Mouse (Mus musculus): ENCODE results near the gene Krt82.

The Krt82 gene

DNA sequence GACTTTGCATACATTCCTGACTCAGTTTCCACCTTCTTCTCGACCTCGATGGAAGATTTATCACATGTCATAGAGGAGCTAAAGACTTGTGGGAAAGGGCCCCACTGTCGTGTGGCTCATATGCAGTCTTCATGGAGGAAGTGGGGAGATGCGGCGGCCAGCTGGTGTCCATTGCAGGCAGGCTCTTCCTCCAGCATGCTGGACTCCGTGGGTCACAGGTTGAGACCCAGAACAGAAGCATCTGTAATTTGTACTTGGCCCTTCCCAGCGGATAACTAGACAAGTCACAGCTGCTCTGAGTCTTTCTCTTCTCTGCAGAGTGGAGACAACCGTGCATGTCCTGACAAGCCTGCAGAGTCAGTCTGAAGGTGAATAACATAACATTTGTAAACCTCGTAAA, 42.2 kb downstream of the Krt82 start:
- DNase-seq = peak; percentile 28

DNA sequence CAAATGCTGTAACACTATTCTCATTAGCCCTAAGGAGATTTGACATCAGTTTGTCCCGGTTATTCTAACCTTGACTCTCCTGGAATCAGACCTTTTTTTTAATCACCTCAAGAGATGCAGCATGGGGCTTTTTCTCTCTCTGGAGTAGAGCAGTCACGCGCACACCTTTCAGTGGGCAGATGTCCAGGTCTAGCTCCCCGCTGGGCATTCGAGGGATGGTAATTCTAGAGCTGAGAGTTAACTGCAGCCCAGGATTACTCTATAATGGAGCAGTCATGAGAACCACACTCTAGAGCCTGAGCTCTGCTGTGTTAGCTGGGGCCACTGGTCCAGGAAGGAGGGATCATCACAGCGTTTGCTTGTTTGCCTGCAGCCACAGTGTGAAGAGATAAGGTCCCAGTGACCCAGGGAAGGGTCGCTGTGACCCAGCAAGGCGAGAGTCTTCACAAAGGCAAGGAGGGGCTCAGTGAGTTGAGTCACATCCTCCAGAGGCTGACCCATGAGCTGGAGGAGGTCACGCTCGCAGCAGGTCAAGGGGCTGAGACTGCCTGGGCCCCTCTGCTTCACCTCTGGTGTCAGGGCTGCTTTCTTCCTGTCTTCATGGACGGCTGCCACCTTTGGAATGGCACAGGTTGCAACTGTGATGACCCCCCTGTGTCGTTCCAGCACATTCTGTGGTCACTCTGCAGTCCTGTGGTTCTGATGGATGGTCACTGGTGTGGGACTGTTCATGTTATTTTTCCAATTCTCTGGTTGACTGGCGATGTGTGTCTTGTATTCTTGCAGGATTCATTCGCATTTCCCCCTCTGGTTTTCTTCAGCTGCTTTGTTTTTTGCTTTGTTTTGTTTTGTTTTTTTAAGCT, 43.3 kb downstream of the Krt82 start:
- DNase-seq = no peak

DNA sequence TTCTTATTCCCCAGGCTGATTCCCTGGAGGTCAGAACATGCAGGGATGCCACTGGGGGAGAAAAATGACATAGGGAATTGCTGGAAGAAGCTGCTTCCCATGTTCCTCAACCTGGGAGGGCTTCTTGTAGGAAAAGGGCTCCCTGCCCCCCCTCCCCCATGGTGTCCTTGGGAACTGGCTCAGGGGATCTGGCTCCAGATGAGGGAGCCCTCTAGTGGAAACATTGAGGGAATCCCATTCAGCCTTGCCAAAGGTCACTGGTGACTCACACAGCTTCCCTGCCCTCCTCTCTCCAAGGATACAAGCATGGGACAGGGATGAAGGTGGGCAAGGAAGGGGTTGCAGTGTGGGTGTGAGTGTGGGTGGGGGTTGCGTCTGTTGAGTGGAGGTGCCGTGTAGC, 53.3 kb downstream of the Krt82 start:
- DNase-seq = peak; percentile 45

DNA sequence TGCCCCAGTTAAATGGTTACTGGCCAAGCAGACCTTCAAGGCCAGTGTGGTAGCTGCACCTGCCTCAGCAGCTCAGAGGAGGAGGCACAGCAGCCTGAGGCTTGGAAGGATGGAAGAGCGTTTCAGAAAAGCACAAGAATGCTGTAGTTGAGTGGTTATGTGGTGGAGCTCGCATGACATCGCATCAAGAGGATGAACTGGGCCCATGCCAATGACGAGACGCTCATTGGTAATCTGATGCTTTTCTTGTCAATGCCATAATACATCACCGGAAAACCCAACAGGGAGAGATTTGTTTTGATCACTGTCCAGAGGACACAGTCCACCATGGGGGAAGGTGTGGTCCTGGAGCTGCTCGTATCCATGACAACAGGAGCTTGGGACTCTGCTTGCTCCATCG, 55.2 kb downstream of the Krt82 start:
- DNase-seq = no peak

DNA sequence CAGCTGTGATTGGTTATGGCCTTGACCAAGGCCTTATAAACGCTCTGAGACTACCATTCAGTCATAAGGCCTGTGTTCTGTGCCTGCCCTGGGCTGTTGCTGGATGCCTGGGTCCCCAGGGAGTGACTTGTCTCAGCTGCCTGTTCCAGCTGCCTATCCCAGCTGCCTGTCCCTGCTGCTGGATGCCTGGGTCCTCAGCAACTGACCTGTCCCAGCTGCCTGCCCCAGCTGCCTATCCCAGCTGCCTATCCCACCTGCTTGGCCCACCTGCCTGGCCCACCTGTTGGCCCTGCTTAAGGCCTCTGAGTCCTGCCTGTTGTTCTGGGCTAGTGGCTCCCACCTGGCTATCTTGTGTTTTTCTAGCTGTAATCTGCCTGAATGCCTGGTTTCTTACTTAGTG, 56.3 kb downstream of the Krt82 start:
- DNase-seq = no peak

DNA sequence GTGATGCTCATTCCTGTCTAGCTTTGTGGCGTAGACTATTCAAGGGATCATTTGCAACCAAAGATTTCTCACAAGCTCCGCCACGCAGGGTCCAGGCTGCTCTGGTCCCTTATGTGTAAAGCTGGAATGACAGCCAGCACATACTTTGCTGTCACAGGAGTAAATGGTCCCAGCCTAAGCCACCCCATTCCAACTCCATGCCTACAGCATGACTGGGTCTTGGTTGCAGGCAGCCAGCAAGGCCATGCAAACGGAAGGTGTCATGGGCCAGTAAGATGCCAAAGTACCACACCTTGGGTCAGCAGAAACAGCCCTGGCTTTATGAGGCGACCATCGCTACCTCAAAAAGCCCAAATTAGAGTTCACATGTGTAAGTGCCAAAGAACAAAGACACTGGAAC, 56.8 kb downstream of the Krt82 start:
- DNase-seq = no peak

DNA sequence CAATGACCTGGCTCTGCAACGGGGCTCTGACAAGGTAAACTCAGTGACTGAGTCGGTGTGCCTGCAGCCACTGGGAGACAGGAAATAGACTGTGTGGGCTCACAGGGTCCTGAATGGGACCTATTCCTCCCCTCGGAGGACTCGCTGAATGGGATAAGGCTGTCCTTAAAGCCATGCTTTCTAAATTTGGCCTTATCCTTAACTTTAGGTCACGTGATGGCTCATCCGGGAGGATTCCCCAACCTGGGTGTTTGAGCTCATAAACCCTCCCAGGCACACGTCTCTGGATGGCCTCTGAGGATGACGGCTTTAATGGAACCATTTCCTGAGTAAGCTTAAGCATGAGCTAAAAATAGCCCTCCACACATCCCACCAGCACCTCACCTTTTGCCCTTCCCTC, 57.7 kb downstream of the Krt82 start:
- DNase-seq = no peak

DNA sequence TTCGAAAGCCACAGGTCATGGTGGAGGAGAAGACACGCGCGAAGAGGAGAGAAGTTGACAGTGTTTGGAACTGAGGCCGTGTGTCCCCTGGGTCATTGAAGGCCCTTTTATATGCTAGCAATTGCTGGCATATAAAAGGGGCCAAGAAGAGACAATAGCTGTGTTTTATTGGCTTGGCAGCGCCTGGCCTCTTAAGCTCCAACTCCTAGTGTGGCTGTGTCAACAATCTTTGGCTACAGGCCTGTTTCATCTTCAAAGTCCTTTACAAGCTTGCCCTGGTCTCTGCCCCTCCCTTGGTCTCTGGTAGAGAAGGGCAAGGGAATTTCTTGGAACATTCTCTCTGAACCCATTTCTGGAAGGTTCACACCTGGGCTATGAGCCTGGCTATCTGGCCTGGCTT, 59.0 kb downstream of the Krt82 start, which contains the start of gene Krt83:
Gene Krt83, minus strand, starts transcription at position 82 of the 400 bp plus-strand sequence.
- peak; percentile 10 for DNase-seq
